Mouse (Mus musculus) liver, embryonic 15.5 days (tissue): ENCODE results near the gene Lsm6. TPM values are rescaled to one million over a fixed set of nuclear protein-coding genes. Genes with fewer than 3 reads are reported as not detected.

Source experiments
- polyA plus RNA-seq: library from polyadenylated mRNA; unstranded; fragments of >200 nt; fragmentation: Nextera tagmentation; extraction: Ambion mirVana; gene quantifications from 2 replicates; pipeline ENCODE4 v1.2.1, GENCODE M21; 2015

Gene Lsm6
- polyA plus RNA-seq, 1 experiment from 2014 or later: 90.2 TPM

Other genes starting within 250 kb of the Lsm6 start
- gene Zfp827, start 207.3 kb upstream of the Lsm6 start, polyA plus RNA-seq: 0.47 and 0.55 TPM in 2 replicates